Mouse (Mus musculus): Measurements from ENCODE around the gene Phf5a. TPM values are rescaled to one million over a fixed set of nuclear protein-coding genes. Genes with fewer than 3 reads are reported as not detected.

Phf5a gene
- polyA plus RNA-seq, 1 experiment from 2014 or later: 145 TPM

DNA sequence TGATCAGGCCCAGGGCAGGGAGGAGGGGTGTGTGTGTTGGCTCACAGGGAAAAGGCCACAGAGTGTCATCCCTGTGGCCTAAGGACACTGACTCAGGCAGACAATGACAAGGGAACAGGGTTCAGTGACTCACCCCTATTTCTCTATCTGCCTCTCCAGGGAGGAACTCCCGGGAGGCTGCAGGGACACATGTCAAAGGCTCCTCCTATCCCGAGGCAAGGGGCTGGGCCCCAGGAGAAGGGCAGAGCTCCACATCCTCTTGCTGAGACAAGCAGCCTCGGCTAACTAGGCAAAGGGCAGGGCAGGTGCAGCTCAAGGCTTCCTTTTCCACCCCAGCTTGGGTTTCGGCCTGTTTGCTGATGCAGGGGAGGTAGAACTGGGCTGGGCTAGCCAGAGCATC lies 26.0 kb downstream of the Phf5a start:
- no peak overlapping the region for H3K4me3 ChIP-seq
- no peaks in the 10 kb centered on the region for H3K27me3 ChIP-seq
- H3K9me3 ChIP-seq: no peaks in the 10 kb centered on the region
- H3K36me3 ChIP-seq: peaks cover 32% of the 10 kb centered on the region
- H3K4me2 ChIP-seq (replicated peaks): no peak overlapping the region
- ATAC-seq (ENCODE audit: insufficient number of reproducible peaks, insufficient read depth, low FRiP score, low TSS enrichment): no peak
- WGBS: 23% methylated on average over 4 of the region's 4 CpGs
- H3K4me1 ChIP-seq: peaks cover 3% of the 10 kb centered on the region; the same call in 1 of the 2 replicates
- H3K27ac ChIP-seq: no peak overlapping the region
- H3K9ac ChIP-seq: no peak overlapping the region

DNA sequence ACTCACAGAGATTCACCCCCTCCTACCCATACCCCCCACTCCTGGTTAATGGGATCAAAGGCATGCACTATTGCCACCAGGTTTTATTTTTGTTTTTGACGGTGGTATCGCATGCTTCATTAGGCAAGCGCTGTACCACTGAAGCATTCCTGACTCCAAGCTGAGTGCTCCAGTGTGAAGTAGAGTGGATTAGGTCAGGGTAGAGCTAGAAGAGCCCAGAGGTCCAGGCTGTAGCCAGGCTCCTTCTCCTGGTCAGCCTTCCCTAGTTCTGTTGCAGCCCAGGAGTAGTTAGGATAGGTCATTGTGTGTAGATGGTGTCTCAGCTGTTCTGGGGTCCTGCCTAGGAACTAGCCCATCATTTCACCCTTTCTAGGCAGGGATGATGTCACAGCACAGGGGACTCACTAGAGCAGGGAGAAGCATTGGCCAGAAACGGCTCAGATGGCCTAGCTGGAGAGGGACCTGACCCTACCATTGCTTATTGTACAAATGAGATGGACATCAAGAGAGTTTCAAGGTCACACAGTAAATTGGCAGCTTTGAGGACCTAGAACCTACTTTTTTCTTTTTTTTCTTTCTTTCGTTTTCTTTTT lies 26.6 kb downstream of the Phf5a start:
- WGBS: 75% methylated on average over 5 of the region's 5 CpGs
- Histone ChIP-seq H3K36me3 (peaks cover 26% of the 10 kb centered on the region), H3K9ac (no peak overlapping the region), H3K4me3 (no peak overlapping the region), H3K9me3 (no peaks in the 10 kb centered on the region), H3K4me2 (replicated peaks) (no peak overlapping the region), H3K4me1 (no peaks in the 10 kb centered on the region), H3K27me3 (no peaks in the 10 kb centered on the region), H3K27ac (no peak overlapping the region)
- ATAC-seq (ENCODE audit: insufficient number of reproducible peaks, insufficient read depth, low FRiP score, low TSS enrichment): no peak

DNA sequence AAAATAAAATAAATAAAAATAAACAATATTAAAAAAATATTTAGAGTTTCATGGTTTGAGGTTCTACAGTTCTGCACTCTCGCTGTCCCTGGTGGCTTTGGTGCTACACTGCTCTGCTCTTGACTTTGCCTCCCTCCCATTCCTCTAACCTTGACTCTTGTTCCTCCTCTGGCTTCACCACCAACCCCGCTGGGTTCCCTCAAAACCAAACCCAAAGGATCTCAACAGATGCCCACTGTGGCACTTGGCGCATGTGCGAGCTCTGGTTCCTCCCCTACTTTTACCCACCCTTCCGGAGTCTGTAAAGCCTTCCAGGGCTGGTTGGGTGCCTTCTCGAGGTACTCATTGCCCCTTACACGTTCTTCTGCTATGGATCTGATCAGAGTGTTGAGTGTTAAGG lies 29.4 kb downstream of the Phf5a start:
- 87% methylated on average over 7 of the region's 7 CpGs for WGBS
- no peak overlapping the region for H3K4me2 ChIP-seq (replicated peaks)
- ATAC-seq (ENCODE audit: insufficient number of reproducible peaks, insufficient read depth, low FRiP score, low TSS enrichment): no peak
- no peak overlapping the region for H3K9ac ChIP-seq
- H3K27me3 ChIP-seq: no peaks in the 10 kb centered on the region
- H3K36me3 ChIP-seq: peaks cover 6% of the 10 kb centered on the region; the same call in 1 of the 2 replicates
- H3K4me1 ChIP-seq: no peaks in the 10 kb centered on the region
- H3K27ac ChIP-seq: no peak overlapping the region
- no peak overlapping the region for H3K4me3 ChIP-seq
- no peaks in the 10 kb centered on the region for H3K9me3 ChIP-seq

DNA sequence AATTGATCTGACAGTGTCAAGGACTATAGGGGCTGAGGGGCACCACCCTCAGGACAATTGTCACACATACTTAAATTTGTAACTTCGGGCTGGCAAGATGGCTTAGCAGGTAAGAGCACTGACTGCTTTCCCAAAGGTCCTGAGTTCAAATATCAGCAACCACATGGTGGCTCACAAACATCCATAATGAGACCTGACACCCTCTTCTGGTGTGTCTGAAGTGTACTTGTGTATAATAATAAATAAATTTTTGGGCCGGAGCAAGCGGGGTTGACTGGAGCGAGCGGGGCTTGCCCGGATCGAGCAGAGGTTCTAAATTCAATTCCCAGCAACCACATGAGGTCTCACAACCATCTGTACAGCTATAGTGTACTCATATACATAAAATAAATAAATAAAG lies 31.4 kb downstream of the Phf5a start:
- Histone ChIP-seq H3K9ac (no peak overlapping the region), H3K4me2 (replicated peaks) (no peak overlapping the region), H3K27ac (no peak overlapping the region), H3K27me3 (0 out of 2 replicates have a peak, but pooled peaks cover 3% of the 10 kb centered on the region), H3K36me3 (no peaks in the 10 kb centered on the region), H3K4me1 (peaks cover 12% of the 10 kb centered on the region), H3K4me3 (no peak overlapping the region), H3K9me3 (no peaks in the 10 kb centered on the region)
- 83% methylated on average over 7 of the region's 7 CpGs for WGBS
- no peak for ATAC-seq (ENCODE audit: insufficient number of reproducible peaks, insufficient read depth, low FRiP score, low TSS enrichment)

DNA sequence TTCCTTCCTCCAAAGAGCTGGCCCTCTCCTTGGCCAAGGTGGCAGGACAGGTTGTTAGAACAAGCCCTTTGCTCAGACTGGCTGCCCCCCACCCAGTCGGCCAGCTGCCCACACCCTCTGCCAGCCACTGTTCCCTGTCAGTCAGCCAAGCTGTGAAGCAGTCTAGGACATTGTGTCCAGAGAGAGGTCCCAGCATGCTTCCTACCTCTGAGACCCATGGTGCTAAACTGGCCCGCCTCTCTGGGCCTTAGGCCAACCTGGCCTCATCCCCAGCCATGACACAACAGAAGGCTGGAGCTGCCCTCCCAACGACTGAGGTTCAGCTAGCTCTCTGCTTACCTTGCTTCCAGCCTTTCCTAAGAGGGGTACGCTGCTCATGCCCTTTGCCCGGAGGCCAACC lies 32.1 kb downstream of the Phf5a start:
- peaks cover 12% of the 10 kb centered on the region for H3K4me1 ChIP-seq
- no peaks in the 10 kb centered on the region for H3K9me3 ChIP-seq
- no peak overlapping the region for H3K4me3 ChIP-seq
- no peak overlapping the region for H3K27ac ChIP-seq
- H3K36me3 ChIP-seq: no peaks in the 10 kb centered on the region
- H3K9ac ChIP-seq: no peak overlapping the region
- WGBS: 78% methylated on average over 5 of the region's 5 CpGs
- ATAC-seq (ENCODE audit: insufficient number of reproducible peaks, insufficient read depth, low FRiP score, low TSS enrichment): no peak
- H3K4me2 ChIP-seq (replicated peaks): no peak overlapping the region
- 0 out of 2 replicates have a peak, but pooled peaks cover 3% of the 10 kb centered on the region for H3K27me3 ChIP-seq

DNA sequence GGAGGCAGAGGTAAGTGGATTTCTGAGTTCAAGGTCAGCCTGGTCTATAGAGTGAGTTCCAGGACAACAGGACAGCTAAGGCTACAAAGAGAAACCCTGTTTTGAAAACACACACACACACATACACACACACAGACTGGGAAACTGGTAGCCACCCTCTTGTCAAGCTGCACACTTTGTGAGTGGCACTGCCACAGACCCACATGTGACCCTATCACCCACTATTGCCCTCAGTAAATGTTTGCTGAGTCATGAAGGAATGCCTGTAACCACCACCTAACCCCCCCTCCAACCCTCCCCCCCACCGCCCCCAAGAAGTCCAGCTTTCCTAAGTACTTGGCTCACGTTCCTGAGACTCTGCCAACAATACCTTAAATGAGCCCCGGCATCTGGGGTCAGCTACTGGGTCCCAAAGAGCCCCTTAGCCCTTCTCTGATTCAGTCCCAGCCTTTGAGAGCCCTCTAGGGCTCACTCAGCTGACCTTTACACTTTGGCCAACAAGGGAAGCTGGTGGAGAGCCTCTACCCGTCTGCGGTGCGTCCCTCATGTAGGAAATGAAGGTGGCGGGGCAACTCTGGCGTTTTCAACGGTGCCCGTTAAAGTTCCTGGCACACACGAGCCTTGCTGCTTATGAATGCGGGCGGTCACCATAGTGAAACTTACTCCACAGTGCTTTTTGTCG lies 33.0 kb downstream of the Phf5a start:
- Histone ChIP-seq H3K27me3 (0 out of 2 replicates have a peak, but pooled peaks cover 3% of the 10 kb centered on the region), H3K9me3 (no peaks in the 10 kb centered on the region), H3K9ac (no peak overlapping the region), H3K36me3 (no peaks in the 10 kb centered on the region), H3K4me2 (replicated peaks) (no peak overlapping the region), H3K4me1 (peaks cover 17% of the 10 kb centered on the region), H3K4me3 (no peak overlapping the region), H3K27ac (no peak overlapping the region)
- 67% methylated on average over 14 of the region's 14 CpGs for WGBS
- ATAC-seq (ENCODE audit: insufficient number of reproducible peaks, insufficient read depth, low FRiP score, low TSS enrichment): no peak

DNA sequence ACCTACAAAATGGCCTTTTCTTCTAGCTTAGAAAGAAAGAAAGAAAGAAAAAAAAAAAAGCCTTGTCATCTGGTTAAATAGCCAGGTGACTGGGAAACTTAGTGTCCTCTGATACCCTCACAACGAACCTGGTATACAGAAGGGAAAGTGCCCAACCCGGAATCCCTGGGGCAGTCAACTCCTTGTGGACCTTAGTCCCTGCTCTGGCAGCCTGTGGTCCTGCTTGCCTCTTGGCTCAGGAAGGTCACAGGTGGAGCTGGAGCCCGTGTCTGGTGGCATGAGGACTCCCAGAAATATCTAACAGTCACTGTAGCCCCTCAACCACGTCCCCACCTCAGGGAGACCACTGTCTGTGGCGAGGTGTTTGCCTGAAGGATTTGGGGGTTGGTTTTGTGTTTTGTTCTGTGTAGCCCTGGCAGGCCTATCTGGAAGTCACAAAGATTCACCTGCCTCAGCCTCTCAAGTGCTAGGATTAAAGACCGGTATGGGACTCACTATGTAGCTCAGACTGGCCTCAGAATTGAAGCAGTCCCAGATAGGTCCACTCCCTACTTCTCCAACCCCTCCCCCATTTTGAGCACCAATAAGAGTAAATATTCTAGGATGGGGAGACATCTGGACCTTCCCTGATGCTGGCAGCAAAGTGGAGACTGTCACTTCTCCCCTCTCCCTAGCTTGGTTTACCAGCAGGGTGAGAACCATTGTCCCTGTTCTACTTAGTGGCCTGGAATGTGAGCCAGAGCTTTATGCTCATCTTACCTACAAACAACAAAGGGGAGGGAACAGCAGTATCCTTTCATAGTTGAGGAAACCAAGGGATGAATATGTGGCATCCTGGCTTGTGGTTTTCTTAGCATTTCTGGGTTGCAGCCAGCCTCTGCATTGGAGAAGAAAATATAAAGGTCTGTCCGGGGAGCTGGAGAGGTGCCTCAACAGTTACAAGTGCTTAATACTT lies 34.5 kb downstream of the Phf5a start:
- 51% methylated on average over 7 of the region's 7 CpGs for WGBS
- peaks cover 17% of the 10 kb centered on the region for H3K4me1 ChIP-seq
- H3K4me3 ChIP-seq: peak overlapping the region; percentile 34; the same call in 1 of the 2 replicates
- H3K36me3 ChIP-seq: no peaks in the 10 kb centered on the region
- H3K4me2 ChIP-seq (replicated peaks): peak overlapping the region; percentile 65; the same call in 1 of the 2 replicates
- no peak for ATAC-seq (ENCODE audit: insufficient number of reproducible peaks, insufficient read depth, low FRiP score, low TSS enrichment)
- no peaks in the 10 kb centered on the region for H3K9me3 ChIP-seq
- peak overlapping the region; percentile 65; the same call in 1 of the 2 replicates for H3K27ac ChIP-seq
- no peak overlapping the region for H3K9ac ChIP-seq
- H3K27me3 ChIP-seq: 0 out of 2 replicates have a peak, but pooled peaks cover 3% of the 10 kb centered on the region

DNA sequence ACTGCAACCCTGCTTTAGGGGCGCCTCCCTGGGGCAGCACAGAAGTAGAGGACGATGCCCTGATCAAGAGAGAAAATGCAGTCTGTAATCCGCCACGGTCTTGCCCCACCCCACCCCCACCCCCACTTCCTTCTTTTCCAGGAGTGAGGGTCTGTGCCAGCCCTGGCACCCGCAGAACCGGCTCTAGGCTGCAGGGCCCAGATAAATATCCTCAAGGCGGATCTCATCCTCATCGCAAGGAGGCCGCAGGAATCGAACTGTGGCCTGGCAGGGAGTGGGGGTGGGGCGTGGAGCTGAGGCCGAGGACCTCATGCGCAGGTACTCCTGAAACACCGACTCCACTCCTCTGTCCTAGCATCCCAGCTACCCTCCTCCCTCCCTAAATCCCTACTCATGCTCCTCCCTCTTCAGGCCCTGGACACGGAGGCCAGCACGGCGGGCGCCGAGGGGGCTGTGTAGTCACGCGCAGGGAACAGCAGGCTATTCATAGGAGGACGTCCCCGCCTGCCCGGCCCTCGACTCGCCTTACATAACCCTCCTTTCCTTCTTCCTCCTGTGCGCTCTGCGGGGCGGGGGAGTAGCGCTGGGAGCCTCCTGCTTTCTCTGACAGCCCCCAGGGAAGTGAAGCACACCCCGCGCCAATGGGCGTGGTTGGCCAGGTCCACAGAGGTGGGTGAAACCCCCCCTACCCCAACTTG lies 35.4 kb downstream of the Phf5a start:
- Histone ChIP-seq H3K9me3 (no peaks in the 10 kb centered on the region), H3K9ac (peak overlapping the region; percentile 48), H3K4me1 (peaks cover 19% of the 10 kb centered on the region), H3K36me3 (no peaks in the 10 kb centered on the region), H3K27me3 (0 out of 2 replicates have a peak, but pooled peaks cover 3% of the 10 kb centered on the region), H3K4me3 (peak overlapping the region; percentile 34), H3K4me2 (replicated peaks) (peak overlapping the region; percentile 65), H3K27ac (peak overlapping the region; percentile 65)
- WGBS: 1% methylated on average over 33 of the region's 33 CpGs
- peak; percentile 87 for ATAC-seq (ENCODE audit: insufficient number of reproducible peaks, insufficient read depth, low FRiP score, low TSS enrichment)

DNA sequence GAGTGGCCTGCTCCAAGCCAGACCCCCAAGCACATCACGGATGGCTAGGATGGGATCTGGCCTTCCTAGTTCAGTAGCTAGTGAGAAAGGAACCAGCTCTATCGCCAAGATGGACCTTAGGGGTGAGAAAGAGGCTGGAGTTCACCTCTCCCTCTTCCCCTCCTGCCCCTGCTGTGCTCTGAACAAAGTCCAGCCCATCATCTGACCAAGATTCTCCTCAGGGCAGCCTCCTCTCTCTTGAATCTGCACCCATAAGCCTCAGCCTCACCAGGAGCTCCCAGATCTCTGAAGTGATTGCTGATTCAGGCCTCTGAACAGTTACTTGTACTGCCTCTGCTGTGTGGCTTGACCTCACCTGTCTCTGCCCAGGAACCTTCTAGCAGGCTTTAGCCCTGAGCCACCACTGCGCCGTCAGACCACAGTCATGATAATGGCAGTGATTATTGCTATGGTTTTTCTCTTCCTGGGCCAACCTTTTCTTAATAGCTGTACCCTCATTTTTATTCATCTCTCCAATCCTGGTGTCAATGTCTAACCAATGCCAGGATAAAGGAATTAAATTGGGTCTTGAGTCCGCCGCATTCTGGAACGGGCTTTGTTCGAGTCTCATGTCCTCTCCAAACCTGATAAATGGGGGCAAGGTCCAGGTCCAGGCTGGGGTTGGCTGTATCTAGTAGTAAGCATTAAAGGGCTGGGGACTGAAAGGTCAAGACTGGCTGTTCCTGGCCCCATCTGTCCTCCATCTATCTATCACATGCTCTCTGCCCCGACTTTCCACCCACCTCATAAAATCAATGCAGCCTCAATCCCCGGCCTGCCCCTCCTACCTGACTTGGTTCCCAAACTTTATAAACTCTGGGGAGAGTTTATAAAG lies 36.5 kb downstream of the Phf5a start:
- no peak for ATAC-seq (ENCODE audit: insufficient number of reproducible peaks, insufficient read depth, low FRiP score, low TSS enrichment)
- Histone ChIP-seq H3K9ac (no peak overlapping the region), H3K4me3 (no peak overlapping the region), H3K9me3 (no peaks in the 10 kb centered on the region), H3K27ac (no peak overlapping the region), H3K27me3 (0 out of 2 replicates have a peak, but pooled peaks cover 3% of the 10 kb centered on the region), H3K4me1 (peaks cover 20% of the 10 kb centered on the region), H3K4me2 (replicated peaks) (peak overlapping the region; percentile 65; the same call in 1 of the 2 replicates), H3K36me3 (no peaks in the 10 kb centered on the region)
- 66% methylated on average over 10 of the region's 10 CpGs for WGBS

DNA sequence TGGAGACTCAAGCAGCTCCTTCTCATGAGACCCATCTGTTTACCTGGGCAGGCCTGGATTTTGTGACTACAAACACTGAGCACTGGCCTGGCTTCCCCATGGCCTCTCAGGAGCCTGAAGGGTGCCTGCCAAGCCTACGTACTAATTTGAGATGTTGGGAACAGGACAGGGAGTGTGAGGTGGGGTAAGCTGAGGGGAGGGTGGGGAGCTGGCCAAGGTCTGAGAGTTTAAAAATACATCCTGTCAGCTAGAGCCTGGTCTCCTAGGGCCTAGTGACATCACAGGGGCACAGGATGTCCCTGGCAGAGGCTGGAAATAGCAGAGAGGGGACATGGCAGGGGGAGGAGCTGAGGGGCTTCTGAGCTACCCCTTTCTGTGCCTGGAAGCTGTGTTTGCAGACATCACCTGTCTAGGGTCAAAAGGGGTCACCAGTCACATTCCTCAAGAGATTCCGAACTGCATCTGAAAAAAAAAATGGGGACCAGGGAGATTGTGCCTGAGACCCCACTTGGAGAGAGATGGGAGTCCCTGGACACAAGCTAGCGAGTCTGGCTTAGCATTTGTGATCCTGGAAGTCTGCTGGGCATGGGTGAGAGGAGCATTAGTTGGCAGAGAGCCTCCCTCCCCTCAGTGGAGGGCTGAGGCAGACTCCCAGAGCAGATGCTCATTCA lies 37.4 kb downstream of the Phf5a start:
- Histone ChIP-seq H3K9me3 (no peaks in the 10 kb centered on the region), H3K4me1 (peaks cover 20% of the 10 kb centered on the region), H3K27me3 (0 out of 2 replicates have a peak, but pooled peaks cover 3% of the 10 kb centered on the region), H3K36me3 (no peaks in the 10 kb centered on the region), H3K4me3 (no peak overlapping the region), H3K4me2 (replicated peaks) (no peak overlapping the region), H3K9ac (no peak overlapping the region; the same call in 1 of the 2 replicates), H3K27ac (no peak overlapping the region)
- no peak for ATAC-seq (ENCODE audit: insufficient number of reproducible peaks, insufficient read depth, low FRiP score, low TSS enrichment)
- 49% methylated on average over 3 of the region's 3 CpGs for WGBS

Data from embryonic facial prominence, embryonic 12.5 days (tissue).